Mouse (Mus musculus): Measurements from ENCODE around the gene Fcf1. TPM values are rescaled to one million over a fixed set of nuclear protein-coding genes. Genes with fewer than 3 reads are reported as not detected.

Fcf1 gene
- polyA plus RNA-seq, 1 experiment from 2014 or later, result 146 TPM

DNA sequence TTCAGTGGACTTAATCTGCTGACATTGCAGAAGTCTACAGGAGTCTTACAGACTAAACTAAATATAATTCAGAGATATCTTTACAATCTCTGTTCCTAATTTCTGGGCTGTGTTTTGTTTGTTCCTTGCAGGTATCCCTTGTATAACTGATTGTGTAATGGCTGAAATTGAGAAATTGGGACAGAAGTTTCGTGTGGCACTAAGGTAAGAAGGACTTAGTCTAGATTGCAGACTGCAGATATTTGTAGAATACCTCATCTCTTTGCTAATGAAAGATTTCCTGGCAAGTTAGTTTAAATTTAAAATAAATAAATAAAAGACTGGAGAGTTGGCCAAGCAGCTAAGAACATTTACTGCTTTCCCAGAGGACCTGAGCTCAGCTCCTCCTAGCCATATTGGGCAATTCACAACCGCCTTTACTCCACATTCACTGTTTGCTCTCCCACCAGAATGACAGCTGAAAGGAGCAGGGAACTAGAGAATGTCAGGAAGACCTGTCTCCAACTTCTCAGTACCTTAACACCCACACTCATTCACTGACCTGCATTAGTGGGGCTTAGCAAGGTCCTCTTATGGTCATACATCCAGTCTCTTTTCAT is 8.7 kb downstream of the Fcf1 start:
- no peaks in the 10 kb centered on the region for H3K27me3 ChIP-seq
- no peak overlapping the region for H3K4me2 ChIP-seq (replicated peaks)
- no peak for ATAC-seq (ENCODE audit: low FRiP score, low read depth)
- H3K4me1 ChIP-seq, result no peaks in the 10 kb centered on the region
- H3K36me3 ChIP-seq, result peaks cover 89% of the 10 kb centered on the region
- no peak overlapping the region for H3K27ac ChIP-seq
- H3K4me3 ChIP-seq, result no peak overlapping the region
- H3K9ac ChIP-seq, result no peak overlapping the region
- H3K9me3 ChIP-seq, result no peaks in the 10 kb centered on the region
- WGBS, result 91% methylated on average over 2 of the region's 2 CpGs

DNA sequence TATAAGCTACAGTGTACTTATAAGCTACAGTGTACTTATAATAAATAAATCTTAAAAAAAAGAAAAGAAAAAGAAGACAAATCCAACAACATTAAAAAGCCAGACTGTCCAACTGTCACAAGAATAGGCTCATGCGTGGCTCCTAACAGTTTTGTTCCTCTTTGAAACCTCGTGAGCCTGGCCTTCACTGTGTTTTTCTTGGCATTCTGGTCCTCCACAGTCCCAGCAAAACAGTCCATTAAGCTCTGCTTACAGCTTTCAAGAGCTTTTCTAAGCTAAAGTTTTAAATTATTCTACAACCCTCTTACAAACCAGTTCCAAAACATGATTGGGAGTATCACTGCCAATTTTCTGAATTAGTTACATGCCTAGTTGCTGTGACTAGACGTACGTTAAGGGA is 18.8 kb downstream of the Fcf1 start:
- no peak overlapping the region for H3K27ac ChIP-seq
- peaks cover 2% of the 10 kb centered on the region for H3K36me3 ChIP-seq
- H3K4me2 ChIP-seq (replicated peaks), result no peak overlapping the region
- H3K9me3 ChIP-seq, result 0 out of 2 replicates have a peak, but pooled peaks cover 4% of the 10 kb centered on the region
- ATAC-seq (ENCODE audit: low FRiP score, low read depth), result no peak
- no peaks in the 10 kb centered on the region for H3K4me1 ChIP-seq
- 68% methylated on average over 4 of the region's 4 CpGs for WGBS
- H3K9ac ChIP-seq, result no peak overlapping the region
- no peak overlapping the region for H3K4me3 ChIP-seq
- 0 out of 2 replicates have a peak, but pooled peaks cover 3% of the 10 kb centered on the region for H3K27me3 ChIP-seq

DNA sequence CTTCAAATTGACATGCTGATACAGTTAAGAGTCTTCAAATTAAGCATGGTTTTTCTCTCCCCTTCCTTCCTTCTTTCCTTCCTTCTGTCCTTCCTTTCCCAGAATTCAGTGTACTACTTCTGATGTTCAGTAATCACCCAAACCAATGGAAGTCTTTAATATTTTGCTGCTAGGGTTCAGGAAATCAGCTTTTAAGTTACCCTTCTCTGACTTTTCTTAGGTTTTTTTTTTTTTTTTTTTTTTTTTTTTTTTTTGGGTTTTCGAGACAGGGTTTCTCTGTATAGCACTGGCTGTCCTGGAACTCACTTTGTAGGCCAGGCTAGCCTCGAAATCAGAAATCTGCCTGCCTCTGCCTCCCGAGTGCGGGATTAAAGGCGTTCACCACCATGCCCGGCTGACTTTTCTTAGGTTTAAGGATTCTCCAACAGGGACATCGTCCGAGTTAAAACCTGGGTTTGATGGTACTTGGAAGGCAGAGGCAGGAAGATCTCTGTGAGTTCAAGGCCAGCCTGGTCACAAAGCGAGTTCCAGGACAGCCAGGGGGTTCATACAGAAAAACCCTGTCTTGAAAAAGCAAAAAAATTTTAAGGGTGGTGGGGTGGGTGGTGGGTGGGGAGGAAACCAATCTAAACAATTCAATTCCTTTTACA is 24.5 kb downstream of the Fcf1 start:
- WGBS, result 93% methylated on average over 9 of the region's 9 CpGs
- no peak overlapping the region; the same call in 1 of the 2 replicates for H3K27ac ChIP-seq
- H3K4me3 ChIP-seq, result peak overlapping the region; percentile 97
- 0 out of 2 replicates have a peak, but pooled peaks cover 4% of the 10 kb centered on the region for H3K36me3 ChIP-seq
- H3K9me3 ChIP-seq, result 0 out of 2 replicates have a peak, but pooled peaks cover 4% of the 10 kb centered on the region
- no peak overlapping the region for H3K9ac ChIP-seq
- peaks cover 25% of the 10 kb centered on the region for H3K4me1 ChIP-seq
- 0 out of 2 replicates have a peak, but pooled peaks cover 3% of the 10 kb centered on the region for H3K27me3 ChIP-seq
- ATAC-seq (ENCODE audit: low FRiP score, low read depth), result no peak
- H3K4me2 ChIP-seq (replicated peaks), result peak overlapping the region; percentile 98

DNA sequence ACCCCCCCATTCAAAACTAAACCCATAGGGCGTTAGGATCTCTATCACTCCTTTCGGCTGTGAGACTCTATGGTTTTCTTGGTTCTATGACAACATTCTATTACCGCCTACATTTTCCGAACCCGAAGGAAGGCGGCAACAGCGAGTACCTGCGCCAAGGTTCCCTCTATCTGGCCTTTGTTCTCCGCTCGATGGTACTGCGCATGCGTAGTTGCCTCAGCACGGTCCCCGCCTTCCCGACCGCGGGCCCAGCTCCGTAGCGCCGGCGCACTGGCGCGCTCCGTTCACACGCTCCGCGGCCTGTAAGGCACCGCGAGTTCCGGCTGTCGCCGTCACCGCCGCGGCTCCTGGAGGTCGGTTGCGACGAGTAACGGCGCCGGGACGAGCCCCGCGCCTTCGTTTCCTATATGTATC is 25.4 kb downstream of the Fcf1 start, which contains the start of gene Ylpm1:
Gene Ylpm1, plus strand, starts transcription at position 239 of the 414 bp plus-strand sequence.
- under 1% methylated on average over 45 of the region's 45 CpGs for WGBS
- H3K36me3 ChIP-seq, result 0 out of 2 replicates have a peak, but pooled peaks cover 4% of the 10 kb centered on the region
- ATAC-seq (ENCODE audit: low FRiP score, low read depth), result peak; percentile 98
- peak within 1 kb of the TSS; percentile 84 for H3K27ac ChIP-seq
- 0 out of 2 replicates have a peak, but pooled peaks cover 4% of the 10 kb centered on the region for H3K9me3 ChIP-seq
- peak within 1 kb of the TSS; percentile 98 for H3K4me2 ChIP-seq (replicated peaks)
- peaks cover 25% of the 10 kb centered on the region for H3K4me1 ChIP-seq
- no peaks in the 10 kb centered on the region for H3K27me3 ChIP-seq
- H3K9ac ChIP-seq, result peak within 1 kb of the TSS; percentile 99
- peak within 1 kb of the TSS; percentile 97 for H3K4me3 ChIP-seq

DNA sequence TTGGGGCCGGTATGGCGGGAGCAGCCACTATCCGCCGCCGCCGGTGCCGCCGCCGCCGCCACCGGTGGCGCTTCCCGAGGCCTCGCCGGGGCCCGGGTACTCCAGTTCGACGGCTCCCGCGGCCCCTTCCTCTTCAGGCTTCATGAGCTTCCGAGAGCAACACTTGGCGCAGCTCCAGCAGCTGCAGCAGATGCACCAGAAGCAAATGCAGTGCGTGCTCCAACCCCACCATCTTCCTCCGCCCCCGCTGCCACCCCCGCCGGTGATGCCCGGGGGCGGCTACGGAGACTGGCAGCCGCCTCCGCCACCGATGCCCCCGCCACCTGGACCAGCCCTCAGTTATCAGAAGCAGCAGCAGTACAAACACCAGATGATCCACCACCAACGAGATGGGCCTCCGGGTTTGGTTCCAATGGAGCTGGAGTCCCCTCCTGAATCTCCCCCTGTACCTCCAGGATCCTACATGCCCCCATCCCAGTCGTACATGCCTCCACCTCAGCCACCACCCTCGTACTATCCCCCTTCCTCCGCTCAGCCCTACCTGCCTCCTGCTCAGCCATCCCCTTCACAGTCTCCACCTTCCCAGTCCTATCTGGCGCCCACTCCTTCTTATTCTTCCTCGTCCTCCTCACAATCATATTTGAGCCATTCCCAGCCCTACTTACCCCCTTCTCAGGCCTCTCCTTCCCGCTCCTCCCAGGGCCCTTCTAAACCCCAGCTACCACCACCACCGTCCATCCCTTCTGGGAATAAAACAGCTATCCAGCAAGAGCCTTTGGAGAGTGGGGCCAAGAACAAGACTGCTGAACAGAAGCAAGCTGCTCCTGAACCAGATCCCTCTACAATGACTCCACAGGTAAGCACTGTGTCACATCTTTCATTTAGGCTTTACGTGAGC is 26.1 kb downstream of the Fcf1 start:
- Histone ChIP-seq H3K4me1 (peaks cover 25% of the 10 kb centered on the region), H3K36me3 (0 out of 2 replicates have a peak, but pooled peaks cover 4% of the 10 kb centered on the region), H3K9ac (peak overlapping the region; percentile 99), H3K27ac (peak overlapping the region; percentile 84), H3K4me2 (replicated peaks) (peak overlapping the region; percentile 98), H3K4me3 (peak overlapping the region; percentile 97), H3K9me3 (0 out of 2 replicates have a peak, but pooled peaks cover 4% of the 10 kb centered on the region), H3K27me3 (no peaks in the 10 kb centered on the region)
- ATAC-seq (ENCODE audit: low FRiP score, low read depth), result peak; percentile 68
- under 1% methylated on average over 35 of the region's 44 CpGs for WGBS

DNA sequence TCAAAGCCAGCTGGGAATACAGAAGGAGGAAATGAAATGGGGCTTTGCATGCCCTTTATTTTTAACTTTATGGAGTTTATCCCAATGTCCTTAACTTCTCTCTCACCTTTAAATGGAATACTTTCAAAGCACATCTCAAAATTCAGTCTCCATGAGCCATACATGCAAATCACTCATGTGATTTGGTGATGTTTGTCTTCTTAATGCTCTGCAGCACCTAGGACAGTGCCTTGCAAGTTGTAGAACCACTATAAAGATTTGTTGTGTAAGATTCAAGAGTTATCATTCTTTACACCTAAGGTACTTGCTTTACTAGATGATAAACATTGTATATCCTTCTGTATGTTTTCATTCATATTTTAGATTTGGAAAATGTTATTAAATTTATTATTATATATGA is 28.4 kb downstream of the Fcf1 start:
- ATAC-seq (ENCODE audit: low FRiP score, low read depth), result no peak
- peak overlapping the region; percentile 45; the same call in 1 of the 2 replicates for H3K9ac ChIP-seq
- no peak overlapping the region for H3K27ac ChIP-seq
- peaks cover 25% of the 10 kb centered on the region for H3K4me1 ChIP-seq
- H3K9me3 ChIP-seq, result no peaks in the 10 kb centered on the region
- H3K4me3 ChIP-seq, result peak overlapping the region; percentile 97
- H3K36me3 ChIP-seq, result peaks cover 22% of the 10 kb centered on the region
- H3K27me3 ChIP-seq, result no peaks in the 10 kb centered on the region
- peak overlapping the region; percentile 98 for H3K4me2 ChIP-seq (replicated peaks)

DNA sequence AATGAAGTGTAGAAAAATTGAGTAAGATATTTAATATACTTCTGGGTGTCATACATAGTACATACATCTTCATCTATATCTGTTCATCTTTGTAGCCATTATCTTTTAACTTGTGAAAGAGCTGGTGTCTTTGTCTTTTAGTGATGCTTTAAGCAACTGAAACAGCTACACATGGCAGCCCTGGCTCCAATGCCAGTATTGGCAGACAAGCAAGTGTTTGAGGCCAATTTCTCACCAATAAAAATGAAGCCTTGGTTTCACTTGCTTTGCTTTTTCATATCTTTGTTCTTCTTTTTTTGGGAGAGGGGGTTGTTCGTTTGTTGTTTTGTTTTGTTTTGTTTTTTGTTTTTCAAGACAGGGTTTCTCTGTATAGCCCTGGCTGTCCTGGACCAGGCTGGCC is 35.5 kb downstream of the Fcf1 start:
- no peaks in the 10 kb centered on the region for H3K4me1 ChIP-seq
- 86% methylated on average over 1 of the region's 1 CpGs for WGBS
- no peak overlapping the region for H3K27ac ChIP-seq
- H3K9ac ChIP-seq, result no peak overlapping the region
- H3K4me3 ChIP-seq, result no peak overlapping the region
- no peaks in the 10 kb centered on the region for H3K9me3 ChIP-seq
- ATAC-seq (ENCODE audit: low FRiP score, low read depth), result no peak
- H3K36me3 ChIP-seq, result peaks cover 41% of the 10 kb centered on the region
- H3K27me3 ChIP-seq, result no peaks in the 10 kb centered on the region
- no peak overlapping the region for H3K4me2 ChIP-seq (replicated peaks)

DNA sequence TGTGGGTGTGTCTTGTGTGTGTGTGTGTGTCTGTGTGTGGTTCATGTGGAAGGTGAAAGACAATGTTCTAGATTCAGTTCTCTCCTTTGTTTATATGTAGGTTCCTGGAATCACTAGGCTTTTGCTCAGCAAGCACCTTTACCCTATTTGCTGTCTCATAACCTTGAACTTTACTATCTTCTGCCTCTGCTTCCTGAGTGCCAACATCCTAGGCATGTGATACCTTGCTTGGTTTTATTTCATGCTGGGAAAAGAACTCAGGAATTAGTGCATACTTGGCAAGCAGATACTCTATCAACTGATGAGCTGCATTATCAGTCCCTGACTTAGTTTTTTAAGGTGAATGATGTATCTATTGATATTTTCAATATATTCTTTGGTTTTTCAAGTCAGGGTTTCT is 36.3 kb downstream of the Fcf1 start:
- Histone ChIP-seq H3K4me3 (no peak overlapping the region), H3K4me2 (replicated peaks) (no peak overlapping the region), H3K36me3 (peaks cover 47% of the 10 kb centered on the region), H3K27me3 (no peaks in the 10 kb centered on the region), H3K27ac (no peak overlapping the region), H3K4me1 (no peaks in the 10 kb centered on the region), H3K9me3 (peaks cover 3% of the 10 kb centered on the region; the same call in 1 of the 2 replicates), H3K9ac (no peak overlapping the region)
- ATAC-seq (ENCODE audit: low FRiP score, low read depth), result no peak

DNA sequence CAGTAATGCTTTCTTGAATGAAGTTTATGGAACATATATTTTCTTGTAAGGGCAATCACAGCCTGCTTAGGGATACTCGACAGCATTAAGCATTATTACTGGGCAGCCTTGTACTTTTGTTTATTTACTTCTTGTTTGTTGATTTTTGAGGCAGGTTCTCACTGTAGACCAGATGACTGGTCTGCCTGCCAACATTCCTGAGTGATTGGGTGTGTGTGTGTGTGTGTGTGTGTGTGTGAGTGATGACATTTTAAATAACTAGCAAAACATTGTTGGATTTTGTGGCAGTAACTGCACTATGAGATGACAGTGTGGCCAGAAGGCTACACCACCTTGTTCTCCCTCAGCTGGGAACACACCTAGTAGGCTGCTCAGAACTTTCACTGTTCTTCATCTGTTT is 39.1 kb downstream of the Fcf1 start:
- peaks cover 3% of the 10 kb centered on the region; the same call in 1 of the 2 replicates for H3K9me3 ChIP-seq
- H3K4me3 ChIP-seq, result no peak overlapping the region
- no peaks in the 10 kb centered on the region for H3K4me1 ChIP-seq
- ATAC-seq (ENCODE audit: low FRiP score, low read depth), result no peak
- WGBS, result 79% methylated on average over 1 of the region's 1 CpGs
- no peak overlapping the region for H3K27ac ChIP-seq
- peaks cover 51% of the 10 kb centered on the region for H3K36me3 ChIP-seq
- no peak overlapping the region for H3K4me2 ChIP-seq (replicated peaks)
- H3K27me3 ChIP-seq, result no peaks in the 10 kb centered on the region
- H3K9ac ChIP-seq, result no peak overlapping the region

DNA sequence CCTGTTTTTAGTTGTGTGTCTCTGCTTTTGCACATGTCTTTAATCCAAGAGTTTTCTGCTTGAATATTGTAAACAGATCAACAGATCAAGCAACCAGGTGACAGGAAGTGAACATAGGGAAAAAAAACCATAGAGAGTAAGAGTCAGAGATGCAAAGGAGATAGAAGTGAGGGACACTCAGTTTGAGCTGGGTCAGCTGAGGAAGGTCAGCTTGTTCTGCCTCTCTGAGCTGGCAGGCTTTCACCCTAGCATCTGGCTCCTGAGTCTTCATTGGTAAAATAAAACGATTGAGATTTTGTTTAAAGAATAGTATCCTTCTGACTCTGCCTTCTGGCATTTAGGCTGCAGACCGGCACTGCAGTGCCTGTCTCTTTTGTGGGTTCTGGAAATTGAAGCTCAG is 39.8 kb downstream of the Fcf1 start:
- peaks cover 51% of the 10 kb centered on the region for H3K36me3 ChIP-seq
- H3K9me3 ChIP-seq, result peaks cover 3% of the 10 kb centered on the region; the same call in 1 of the 2 replicates
- H3K4me1 ChIP-seq, result no peaks in the 10 kb centered on the region
- ATAC-seq (ENCODE audit: low FRiP score, low read depth), result no peak
- 87% methylated on average over 2 of the region's 2 CpGs for WGBS
- H3K4me2 ChIP-seq (replicated peaks), result no peak overlapping the region
- H3K9ac ChIP-seq, result no peak overlapping the region
- H3K4me3 ChIP-seq, result no peak overlapping the region
- H3K27me3 ChIP-seq, result no peaks in the 10 kb centered on the region
- H3K27ac ChIP-seq, result no peak overlapping the region

DNA sequence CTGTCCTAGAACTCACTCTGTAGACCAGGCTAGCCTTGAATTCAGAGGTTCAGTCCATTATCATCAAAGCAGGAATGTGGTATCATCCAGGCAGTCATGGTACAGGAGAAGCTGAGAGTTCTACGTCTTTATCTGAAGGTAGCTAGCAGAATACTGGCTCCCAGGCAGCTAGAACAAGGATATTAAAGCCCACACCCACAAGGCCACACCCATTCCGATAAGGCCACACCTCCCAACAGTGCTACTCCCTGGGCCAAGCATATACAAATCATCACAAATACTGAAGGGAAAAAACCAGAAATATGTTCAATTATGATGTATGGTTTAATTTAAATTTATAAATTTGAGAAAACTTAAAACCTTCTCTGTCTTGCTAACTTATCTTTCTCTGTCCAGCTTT is 41.5 kb downstream of the Fcf1 start:
- 93% methylated on average over 2 of the region's 2 CpGs for whole genome bisulfite sequencing
- H3K4me1 ChIP-seq, result no peaks in the 10 kb centered on the region
- peaks cover 3% of the 10 kb centered on the region; the same call in 1 of the 2 replicates for H3K9me3 ChIP-seq
- H3K27ac ChIP-seq, result no peak overlapping the region
- ATAC-seq (ENCODE audit: low FRiP score, low read depth), result no peak
- no peak overlapping the region for H3K4me3 ChIP-seq
- H3K27me3 ChIP-seq, result no peaks in the 10 kb centered on the region
- peaks cover 61% of the 10 kb centered on the region for H3K36me3 ChIP-seq
- no peak overlapping the region for H3K4me2 ChIP-seq (replicated peaks)
- H3K9ac ChIP-seq, result no peak overlapping the region

DNA sequence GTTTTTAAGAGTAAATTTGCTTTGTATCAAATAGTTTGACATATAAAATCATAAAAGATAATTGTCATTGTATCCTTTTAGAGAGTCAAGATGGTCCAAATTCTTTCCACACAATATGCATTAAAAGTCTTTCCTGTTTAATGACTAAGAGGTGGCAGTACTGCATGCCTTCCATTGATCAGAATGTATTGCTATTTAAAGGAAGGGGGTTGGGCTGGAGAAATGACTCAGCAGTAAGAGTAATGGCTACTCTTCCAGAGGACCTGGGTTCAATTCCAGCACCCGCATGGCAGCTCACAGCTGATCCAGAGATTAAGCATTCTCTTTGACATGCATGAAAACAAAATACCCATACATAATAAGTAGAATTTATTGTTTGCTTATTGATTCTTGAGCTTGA is 51.4 kb downstream of the Fcf1 start:
- H3K4me3 ChIP-seq, result no peak overlapping the region
- no peak overlapping the region for H3K9ac ChIP-seq
- no peaks in the 10 kb centered on the region for H3K27me3 ChIP-seq
- no peaks in the 10 kb centered on the region for H3K4me1 ChIP-seq
- H3K9me3 ChIP-seq, result no peaks in the 10 kb centered on the region
- no peak for ATAC-seq (ENCODE audit: low FRiP score, low read depth)
- H3K36me3 ChIP-seq, result peaks cover 21% of the 10 kb centered on the region
- no peak overlapping the region for H3K27ac ChIP-seq
- no peak overlapping the region for H3K4me2 ChIP-seq (replicated peaks)
- 97% methylated on average over 1 of the region's 1 CpGs for whole genome bisulfite sequencing
